Mouse (Mus musculus) spleen, postnatal 10 days (tissue): ENCODE measurements around the gene Cfap73.

Experiments
- DNase-seq, 2 experiments: peaks; one replicate each; pipeline ENCODE4 v3.0.0; 2021 to 2022; ENCODE audit warnings: low spot score in 2 of 2

Cfap73 gene

GRCm38 (mm10) chr5:120612822-120613604, 21.0 kb downstream of the Cfap73 start:
- peak; percentile 99 to 100 for DNase-seq

- DNase-seq: peak; percentile 96 to 99
Measured at GRCm38 (mm10) chr5:120612442-120612821, 21.6 kb downstream of the Cfap73 start, which contains the start of the genes Rita1 and Ddx54. Rita1 (minus strand) TSS chr5:120612589. Ddx54 (plus strand) TSS chr5:120612739.

GRCm38 (mm10) chr5:120611416-120611815, 22.6 kb downstream of the Cfap73 start:
- DNase-seq: no peak

- no peak for DNase-seq
Measured at GRCm38 (mm10) chr5:120610906-120611305, 23.1 kb downstream of the Cfap73 start.

- no peak for DNase-seq
Measured at GRCm38 (mm10) chr5:120609246-120609775, 24.7 kb downstream of the Cfap73 start.

GRCm38 (mm10) chr5:120607335-120607734, 26.7 kb downstream of the Cfap73 start:
- DNase-seq: no peak

GRCm38 (mm10) chr5:120606590-120607200, 27.3 kb downstream of the Cfap73 start:
- DNase-seq: no peak

GRCm38 (mm10) chr5:120605688-120606087, 28.3 kb downstream of the Cfap73 start:
- DNase-seq: peak; percentile 86 to 94

GRCm38 (mm10) chr5:120605241-120605661, 28.8 kb downstream of the Cfap73 start:
- no peak for DNase-seq

- peak; percentile 86 to 95 for DNase-seq
Measured at GRCm38 (mm10) chr5:120604839-120605238, 29.2 kb downstream of the Cfap73 start.

- no peak for DNase-seq
Measured at GRCm38 (mm10) chr5:120603515-120603914, 30.5 kb downstream of the Cfap73 start.

GRCm38 (mm10) chr5:120602210-120602609, 31.8 kb downstream of the Cfap73 start:
- no peak for DNase-seq

- peak in 1 of 2 experiments; percentile 68 for DNase-seq
Measured at GRCm38 (mm10) chr5:120600946-120601668, 32.9 kb downstream of the Cfap73 start.

- DNase-seq: no peak
Measured at GRCm38 (mm10) chr5:120599625-120600024, 34.4 kb downstream of the Cfap73 start.

- no peak for DNase-seq
Measured at GRCm38 (mm10) chr5:120594485-120594884, 39.5 kb downstream of the Cfap73 start.

- peak in 1 of 2 experiments; percentile 63 for DNase-seq
Measured at GRCm38 (mm10) chr5:120592141-120592540, 41.9 kb downstream of the Cfap73 start.

GRCm38 (mm10) chr5:120590356-120591010, 43.6 kb downstream of the Cfap73 start:
- peak in 1 of 2 experiments; percentile 64 for DNase-seq

GRCm38 (mm10) chr5:120588569-120589094, 45.4 kb downstream of the Cfap73 start, which contains the start of the genes Tpcn1 and Iqcd:
Tpcn1 (minus strand) TSS chr5:120588673.
Iqcd (plus strand) TSS chr5:120589016.
- peak; percentile 98 to 100 for DNase-seq

GRCm38 (mm10) chr5:120587940-120588568, 46.0 kb downstream of the Cfap73 start:
- DNase-seq: peak in 1 of 2 experiments; percentile 48

GRCm38 (mm10) chr5:120587616-120587926, 46.5 kb downstream of the Cfap73 start:
- peak; percentile 66 to 76 for DNase-seq
